Mouse (Mus musculus): ENCODE data around the gene Ift81. TPM values are rescaled to one million over a fixed set of nuclear protein-coding genes. Genes with fewer than 3 reads are reported as not detected.

The Ift81 gene
- polyA plus RNA-seq, 1 experiment from 2014 or later, result 29.5 TPM

DNA sequence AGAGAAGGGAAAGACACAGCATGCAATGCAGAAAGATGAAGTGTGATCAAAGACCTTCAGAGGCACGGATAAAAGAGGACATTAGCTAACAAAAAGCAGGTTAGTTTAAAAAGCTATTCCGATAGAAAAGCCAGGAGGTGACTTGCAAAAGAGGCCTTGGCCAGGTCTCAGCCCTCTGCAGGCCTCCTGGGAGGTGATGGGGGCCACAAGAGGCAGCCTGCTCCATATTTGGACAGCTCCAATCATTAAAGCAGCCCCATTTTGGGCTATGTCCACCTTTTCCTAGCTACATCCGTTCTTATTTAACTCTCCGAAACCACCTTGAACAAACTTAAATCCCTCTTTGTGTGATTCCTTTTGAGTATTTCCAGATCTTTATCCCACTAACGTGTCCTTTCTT is 108.8 kb downstream of the Ift81 start:
- ATAC-seq, result no peak
- no peak overlapping the region for H3K4me3 ChIP-seq (ENCODE audit: low read depth, low read length)
- no peak overlapping the region for H3K9ac ChIP-seq (replicated peaks; ENCODE audit: low read depth)
- no peak for DNase-seq (ENCODE audit: low spot score)
- TF ChIP-seq EP300 (IDR thresholded peaks at IDR 0.05) (no peak), CTCF (IDR thresholded peaks at IDR 0.05) (no peak)
- no peaks in the 10 kb centered on the region for H3K4me1 ChIP-seq (ENCODE audit: insufficient read depth, low read depth, low read length)
- 68% methylated on average over 5 of the region's 5 CpGs for WGBS
- H3K9me3 ChIP-seq (ENCODE audit: low read length), result no peaks in the 10 kb centered on the region
- H3K27me3 ChIP-seq (replicated peaks; ENCODE audit: insufficient read depth, low read length), result no peaks in the 10 kb centered on the region
- no peak overlapping the region for H3K4me2 ChIP-seq (replicated peaks; ENCODE audit: low read depth, low read length)
- H3K36me3 ChIP-seq (ENCODE audit: insufficient read depth, low read length), result no peaks in the 10 kb centered on the region
- no peak overlapping the region for H3K27ac ChIP-seq (ENCODE audit: low read length)

DNA sequence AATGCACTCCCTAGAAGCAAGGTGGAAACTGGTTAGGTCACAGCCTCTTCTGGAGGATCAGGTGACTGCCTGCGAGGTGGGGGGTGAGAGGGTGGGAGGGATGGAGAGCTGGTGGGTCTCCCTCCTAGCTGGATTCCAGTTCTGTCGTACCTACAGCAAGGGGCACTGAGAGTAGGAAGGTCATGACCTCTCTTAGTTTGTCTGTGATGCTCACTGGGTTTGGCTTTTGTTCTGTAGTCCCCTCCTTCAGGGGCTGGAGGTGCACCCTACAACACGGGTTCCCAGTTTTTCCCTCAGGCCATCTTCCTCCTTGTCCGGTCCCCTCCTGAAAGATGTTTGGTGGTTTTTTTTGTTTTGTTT is 110.6 kb downstream of the Ift81 start:
- H3K9me3 ChIP-seq (ENCODE audit: low read length), result no peaks in the 10 kb centered on the region
- 54% methylated on average over 4 of the region's 4 CpGs for WGBS
- H3K9ac ChIP-seq (replicated peaks; ENCODE audit: low read depth), result no peak overlapping the region
- TF ChIP-seq CTCF (IDR thresholded peaks at IDR 0.05), result no peak
- TF ChIP-seq EP300 (IDR thresholded peaks at IDR 0.05), result no peak
- peaks cover 6% of the 10 kb centered on the region; the same call in 1 of the 2 replicates for H3K4me1 ChIP-seq (ENCODE audit: insufficient read depth, low read depth, low read length)
- ATAC-seq, result no peak
- H3K27me3 ChIP-seq (replicated peaks; ENCODE audit: insufficient read depth, low read length), result no peaks in the 10 kb centered on the region
- no peak overlapping the region for H3K27ac ChIP-seq (ENCODE audit: low read length)
- no peak overlapping the region for H3K4me3 ChIP-seq (ENCODE audit: low read depth, low read length)
- H3K36me3 ChIP-seq (ENCODE audit: insufficient read depth, low read length), result no peaks in the 10 kb centered on the region
- no peak for DNase-seq (ENCODE audit: low spot score)
- no peak overlapping the region for H3K4me2 ChIP-seq (replicated peaks; ENCODE audit: low read depth, low read length)

DNA sequence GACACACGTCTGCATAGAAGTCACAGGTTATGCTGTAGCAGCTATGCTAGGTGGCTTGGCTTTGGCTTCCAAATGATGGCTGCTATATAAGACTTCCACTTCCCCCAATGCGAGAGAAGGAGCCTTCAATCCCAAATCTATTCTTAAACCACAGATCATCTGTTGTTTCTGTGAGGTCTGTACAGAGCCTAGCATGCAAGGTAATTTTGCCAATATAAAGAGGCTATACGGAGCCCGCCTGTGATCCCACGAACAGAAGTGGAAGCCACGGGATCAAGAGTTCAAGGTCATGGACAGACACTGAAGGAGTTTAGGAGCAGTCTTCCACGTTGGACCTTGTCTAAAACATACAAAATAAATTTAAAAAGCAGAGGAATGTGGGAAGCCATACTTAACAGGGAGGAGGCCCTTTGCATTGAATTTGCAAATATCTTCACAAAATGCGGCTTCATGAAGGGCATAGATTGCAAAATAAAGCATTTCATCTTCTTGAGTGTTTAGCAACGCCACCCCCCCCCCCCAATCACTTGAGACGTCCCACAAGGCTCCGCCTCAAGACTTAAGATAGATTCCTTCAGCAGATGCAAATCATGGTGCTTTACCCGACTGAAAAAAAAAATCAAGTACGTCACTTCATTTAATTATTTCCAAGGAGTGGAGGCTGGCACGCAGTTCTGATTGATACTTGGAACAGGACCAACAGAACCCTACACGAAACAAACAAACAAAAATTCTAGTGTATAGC is 111.1 kb downstream of the Ift81 start:
- peak overlapping the region; percentile 92 for H3K4me3 ChIP-seq (ENCODE audit: low read depth, low read length)
- H3K36me3 ChIP-seq (ENCODE audit: insufficient read depth, low read length), result no peaks in the 10 kb centered on the region
- no peaks in the 10 kb centered on the region for H3K27me3 ChIP-seq (replicated peaks; ENCODE audit: insufficient read depth, low read length)
- H3K4me2 ChIP-seq (replicated peaks; ENCODE audit: low read depth, low read length), result peak overlapping the region; percentile 87
- 34% methylated on average over 15 of the region's 15 CpGs for WGBS
- TF ChIP-seq EP300 (IDR thresholded peaks at IDR 0.05) (no peak), CTCF (IDR thresholded peaks at IDR 0.05) (no peak)
- ATAC-seq (no peak), DNase-seq (ENCODE audit: low spot score) (peak; percentile 75)
- H3K9me3 ChIP-seq (ENCODE audit: low read length), result no peaks in the 10 kb centered on the region
- H3K4me1 ChIP-seq (ENCODE audit: insufficient read depth, low read depth, low read length), result peaks cover 6% of the 10 kb centered on the region; the same call in 1 of the 2 replicates
- peak overlapping the region; percentile 99 for H3K27ac ChIP-seq (ENCODE audit: low read length)
- peak overlapping the region; percentile 41; the same call in 1 of the 2 replicates for H3K9ac ChIP-seq (replicated peaks; ENCODE audit: low read depth)

DNA sequence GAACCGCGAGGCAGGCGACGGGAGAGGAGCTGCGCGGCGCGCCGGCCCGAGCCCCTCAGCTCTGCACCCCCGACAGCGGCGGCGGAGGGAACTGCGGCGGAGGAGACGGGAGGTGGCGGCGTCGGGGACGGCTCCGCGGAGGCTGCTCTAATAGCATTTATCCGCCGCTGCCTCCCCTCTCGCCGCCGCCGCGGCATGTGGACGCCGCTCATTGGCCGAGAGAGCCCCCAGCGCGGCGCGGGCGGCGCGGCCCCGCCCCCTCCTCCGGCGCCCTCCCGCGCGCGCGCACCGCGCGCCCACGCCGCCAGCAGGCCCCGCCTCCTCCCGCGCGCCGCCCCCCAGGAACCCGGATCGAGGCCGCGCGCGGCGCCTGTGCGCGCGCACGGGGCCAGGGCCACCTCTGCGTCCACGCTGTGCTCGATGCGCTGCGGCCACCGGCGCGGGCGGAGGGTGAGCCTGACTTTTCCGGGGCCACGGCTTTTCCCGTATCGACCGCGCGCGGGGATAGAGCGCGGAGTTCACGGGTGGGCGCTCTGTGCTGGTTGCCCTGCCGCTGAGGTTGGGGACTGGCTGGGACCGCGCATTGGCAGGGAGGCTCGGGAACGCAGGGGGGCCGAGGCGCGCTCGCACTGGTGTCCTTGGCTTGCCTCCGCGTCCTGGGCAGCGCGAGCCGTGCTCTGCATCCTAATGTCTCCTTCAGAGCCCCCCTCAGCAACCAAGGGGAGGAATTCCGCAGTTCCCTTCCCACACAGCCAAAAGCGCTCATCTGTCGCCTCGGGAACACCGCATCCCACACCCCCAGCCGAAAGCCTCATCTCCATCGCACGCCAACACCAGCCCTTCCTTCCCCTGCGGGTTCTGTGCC is 112.0 kb downstream of the Ift81 start, which contains the start of gene Atp2a2:
Atp2a2 (minus strand) TSS at position 149 of the 865 bp plus-strand sequence.
- peaks cover 6% of the 10 kb centered on the region; the same call in 1 of the 2 replicates for H3K4me1 ChIP-seq (ENCODE audit: insufficient read depth, low read depth, low read length)
- under 1% methylated on average over 54 of the region's 113 CpGs for WGBS
- H3K9me3 ChIP-seq (ENCODE audit: low read length), result no peaks in the 10 kb centered on the region
- DNase-seq (ENCODE audit: low spot score) (peak; percentile 96), ATAC-seq (peak; percentile 93)
- peak within 1 kb of the TSS; percentile 92 for H3K4me3 ChIP-seq (ENCODE audit: low read depth, low read length)
- peak within 1 kb of the TSS; percentile 92 for H3K9ac ChIP-seq (replicated peaks; ENCODE audit: low read depth)
- peak within 1 kb of the TSS; percentile 99 for H3K27ac ChIP-seq (ENCODE audit: low read length)
- H3K36me3 ChIP-seq (ENCODE audit: insufficient read depth, low read length), result no peaks in the 10 kb centered on the region
- peak; percentile 47 for TF ChIP-seq CTCF (IDR thresholded peaks at IDR 0.05)
- no peak for TF ChIP-seq EP300 (IDR thresholded peaks at IDR 0.05)
- H3K4me2 ChIP-seq (replicated peaks; ENCODE audit: low read depth, low read length), result peak within 1 kb of the TSS; percentile 87
- H3K27me3 ChIP-seq (replicated peaks; ENCODE audit: insufficient read depth, low read length), result no peaks in the 10 kb centered on the region

DNA sequence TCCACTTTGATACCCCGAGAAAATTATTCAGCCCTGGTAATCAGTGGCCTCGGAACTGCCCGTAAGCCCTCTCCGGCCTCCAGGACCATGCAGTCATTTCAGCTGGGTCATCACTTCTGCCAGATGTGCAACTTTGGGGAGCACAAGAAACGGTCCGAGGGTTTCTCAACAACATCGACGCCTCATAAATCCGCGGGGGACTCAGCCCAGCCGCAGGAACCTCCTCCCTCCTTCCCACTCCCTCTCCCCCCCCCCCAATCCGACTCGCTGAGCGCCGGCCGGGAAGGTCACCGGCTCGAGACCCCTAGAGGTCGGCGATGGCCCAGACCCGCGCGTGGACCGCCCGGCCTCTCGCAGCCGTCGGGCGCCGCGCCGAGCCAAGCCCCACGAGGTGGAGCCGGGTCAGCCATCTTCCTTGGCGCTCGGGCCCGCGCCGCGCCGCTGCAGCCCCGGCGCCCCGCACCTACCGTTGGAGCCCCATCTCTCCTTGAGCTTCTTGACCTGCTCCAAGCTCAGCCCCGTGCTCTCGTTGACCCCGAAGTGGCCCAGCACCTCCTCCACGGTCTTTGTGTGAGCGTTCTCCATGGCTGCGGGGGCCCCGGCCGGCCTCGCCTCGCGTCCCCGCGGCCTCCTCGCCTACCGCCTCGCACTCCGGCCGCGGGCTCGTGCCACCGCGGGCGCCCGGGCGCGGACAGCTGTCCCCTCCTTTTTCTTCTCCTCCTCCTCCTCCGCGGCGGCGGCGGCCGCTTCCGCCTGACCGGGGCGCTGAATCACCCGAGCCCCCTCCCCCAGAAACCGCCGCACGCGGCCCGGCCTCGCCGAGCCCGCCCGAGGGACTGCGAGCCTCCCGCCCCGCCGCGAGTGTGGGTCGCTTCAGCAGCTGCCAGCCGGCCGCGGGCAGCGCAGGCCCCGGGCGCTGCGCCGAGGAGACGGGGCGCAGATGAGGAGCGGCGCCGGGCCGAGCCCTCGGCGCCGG is 112.9 kb downstream of the Ift81 start:
- H3K27ac ChIP-seq (ENCODE audit: low read length), result peak overlapping the region; percentile 99
- H3K4me2 ChIP-seq (replicated peaks; ENCODE audit: low read depth, low read length), result peak overlapping the region; percentile 87
- H3K9ac ChIP-seq (replicated peaks; ENCODE audit: low read depth), result peak overlapping the region; percentile 92
- no peaks in the 10 kb centered on the region for H3K27me3 ChIP-seq (replicated peaks; ENCODE audit: insufficient read depth, low read length)
- peak overlapping the region; percentile 92 for H3K4me3 ChIP-seq (ENCODE audit: low read depth, low read length)
- peaks cover 6% of the 10 kb centered on the region; the same call in 1 of the 2 replicates for H3K4me1 ChIP-seq (ENCODE audit: insufficient read depth, low read depth, low read length)
- TF ChIP-seq EP300 (IDR thresholded peaks at IDR 0.05) (no peak), CTCF (IDR thresholded peaks at IDR 0.05) (peak; percentile 13; the same call in 1 of the 2 replicates)
- DNase-seq (ENCODE audit: low spot score) (peak; percentile 57), ATAC-seq (peak; percentile 43)
- no peaks in the 10 kb centered on the region for H3K36me3 ChIP-seq (ENCODE audit: insufficient read depth, low read length)
- under 1% methylated on average over 77 of the region's 113 CpGs for WGBS
- no peaks in the 10 kb centered on the region for H3K9me3 ChIP-seq (ENCODE audit: low read length)
